Mouse (Mus musculus) hindbrain, embryonic 12.5 days (tissue): Measurements from ENCODE around the gene Tmem203. TPM values are rescaled to one million over a fixed set of nuclear protein-coding genes. Genes with fewer than 3 reads are reported as not detected.

Source experiments
- ATAC-seq: fragments of 200-750 bp; cut with Nextera tagmentation; 2 replicates; pipeline ENCODE4 v1.8.0; 2017; ENCODE audit warnings: moderate TSS enrichment; ENCODE audit not compliant: low FRiP score
- H3K27ac ChIP-seq: fragments of 300-500 bp; sonication (generic); 2 replicates; pipeline ENCODE4 v1.5.1; 2016; ENCODE audit warnings: mild to moderate bottlenecking
- H3K27me3 ChIP-seq: fragments of 300-500 bp; sonication (generic); 2 replicates; pipeline ENCODE4 v1.6.1; 2016; ENCODE audit warnings: mild to moderate bottlenecking
- H3K36me3 ChIP-seq: fragments of 300-500 bp; sonication (generic); 2 replicates; pipeline ENCODE4 v1.6.1; 2016; ENCODE audit warnings: mild to moderate bottlenecking
- H3K4me1 ChIP-seq: fragments of 300-500 bp; sonication (generic); 2 replicates; pipeline ENCODE4 v1.6.1; 2016
- H3K4me2 ChIP-seq: fragments of 300-500 bp; sonication (generic); replicated peaks from 2 replicates; pipeline ENCODE4 v1.6.1; 2016; ENCODE audit warnings: mild to moderate bottlenecking
- H3K4me3 ChIP-seq: fragments of 300-500 bp; sonication (generic); 2 replicates; pipeline ENCODE4 v1.5.1; 2016; ENCODE audit warnings: mild to moderate bottlenecking
- H3K9ac ChIP-seq: fragments of 300-500 bp; sonication (generic); 2 replicates; pipeline ENCODE4 v1.6.1; 2016; ENCODE audit warnings: mild to moderate bottlenecking, moderate library complexity
- H3K9me3 ChIP-seq: fragments of 300-500 bp; sonication (generic); replicated peaks from 2 replicates; pipeline ENCODE4 v1.6.1; 2016; ENCODE audit warnings: mild to moderate bottlenecking
- WGBS: fragments of 180-500 bp; shearing (Covaris S2); methylation state at CpG from one replicate; pipeline ENCODE4 v1.1.7; 2016; 5-methylcytosine and 5-hydroxymethylcytosine counted together
- polyA plus RNA-seq: library from polyadenylated mRNA; unstranded; fragments of >200 nt; fragmentation: Nextera tagmentation; extraction: Ambion mirVana; gene quantifications from 2 replicates; pipeline ENCODE4 v1.2.1, GENCODE M21; 2016

The Tmem203 gene
- polyA plus RNA-seq, 1 experiment from 2014 or later = 18.6 TPM

- no peak within 1 kb of the TSS for H3K4me2 ChIP-seq
- WGBS = 89% methylated on average over 6 of the region's 6 CpGs
Observed at GRCm38 (mm10) chr2:25287927-25288649, 32.8 kb downstream of the Tmem203 start, which contains the start of gene Tmem210. Gene Tmem210, plus strand, starts transcription at chr2:25288145.

GRCm38 (mm10) chr2:25288734-25289345 is 33.6 kb downstream of the Tmem203 start:
- WGBS = 81% methylated on average over 7 of the region's 7 CpGs
- H3K36me3 ChIP-seq = peaks cover 26% of the 10 kb centered on the region
- H3K27me3 ChIP-seq = peaks cover 69% of the 10 kb centered on the region
- H3K9ac ChIP-seq = no peak overlapping the region
- no peak overlapping the region for H3K4me2 ChIP-seq
- H3K27ac ChIP-seq = no peak overlapping the region
- no peak overlapping the region for H3K4me3 ChIP-seq
- no peak for ATAC-seq
- peaks cover 16% of the 10 kb centered on the region for H3K4me1 ChIP-seq
- no peaks in the 10 kb centered on the region for H3K9me3 ChIP-seq

More at GRCm38 (mm10) chr2:25287927-25288649, 32.8 kb downstream of the Tmem203 start, which contains the start of gene Tmem210:
- Histone ChIP-seq H3K27me3 (peaks cover 62% of the 10 kb centered on the region), H3K36me3 (peaks cover 33% of the 10 kb centered on the region), H3K4me1 (peaks cover 16% of the 10 kb centered on the region), H3K4me3 (no peak within 1 kb of the TSS), H3K9me3 (no peaks in the 10 kb centered on the region), H3K27ac (no peak within 1 kb of the TSS), H3K9ac (no peak within 1 kb of the TSS)
- ATAC-seq = no peak

GRCm38 (mm10) chr2:25289651-25290050 is 34.4 kb downstream of the Tmem203 start, which contains the start of gene Lrrc26:
Gene Lrrc26, plus strand, starts transcription at chr2:25289915.
- ATAC-seq = no peak
- Histone ChIP-seq H3K4me1 (peaks cover 16% of the 10 kb centered on the region), H3K36me3 (peaks cover 18% of the 10 kb centered on the region), H3K9me3 (no peaks in the 10 kb centered on the region), H3K4me2 (peak within 1 kb of the TSS; percentile 40), H3K9ac (peak within 1 kb of the TSS; percentile 8; the same call in 1 of the 2 replicates), H3K27ac (no peak within 1 kb of the TSS), H3K4me3 (peak within 1 kb of the TSS; percentile 17), H3K27me3 (peaks cover 78% of the 10 kb centered on the region)
- WGBS = 9% methylated on average over 11 of the region's 11 CpGs

GRCm38 (mm10) chr2:25290101-25290815 is 35.0 kb downstream of the Tmem203 start:
- Histone ChIP-seq H3K4me1 (peaks cover 16% of the 10 kb centered on the region), H3K27ac (no peak overlapping the region), H3K9ac (peak overlapping the region; percentile 8; the same call in 1 of the 2 replicates), H3K4me3 (peak overlapping the region; percentile 17), H3K36me3 (peaks cover 12% of the 10 kb centered on the region), H3K4me2 (peak overlapping the region; percentile 40), H3K9me3 (no peaks in the 10 kb centered on the region), H3K27me3 (peaks cover 84% of the 10 kb centered on the region)
- WGBS = 2% methylated on average over 54 of the region's 54 CpGs
- ATAC-seq = no peak

DNA sequence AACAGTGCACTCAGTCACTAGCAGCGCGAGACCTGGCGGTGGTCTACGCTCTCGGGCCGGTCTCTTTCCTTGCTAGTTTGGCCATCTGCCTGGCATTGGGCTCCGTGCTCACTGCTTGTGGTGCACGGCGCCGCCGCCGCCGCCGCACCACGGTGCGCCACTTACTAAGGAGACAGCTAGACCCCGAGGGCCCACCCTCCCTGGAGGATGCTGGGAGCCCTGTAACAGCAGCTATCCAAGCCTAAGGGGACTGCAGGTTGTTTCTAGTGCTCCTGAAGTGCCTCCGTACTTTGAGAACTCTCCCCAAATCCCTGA is 35.5 kb downstream of the Tmem203 start:
- ATAC-seq = no peak
- H3K9me3 ChIP-seq = no peaks in the 10 kb centered on the region
- WGBS = under 1% methylated on average over 18 of the region's 18 CpGs
- peaks cover 7% of the 10 kb centered on the region for H3K36me3 ChIP-seq
- 0 out of 2 replicates have a peak overlapping the region, but pooled peaks have one; percentile 8 for H3K9ac ChIP-seq
- H3K27ac ChIP-seq = no peak overlapping the region
- peaks cover 16% of the 10 kb centered on the region for H3K4me1 ChIP-seq
- H3K4me3 ChIP-seq = no peak overlapping the region; the same call in 1 of the 2 replicates
- peaks cover 89% of the 10 kb centered on the region for H3K27me3 ChIP-seq
- peak overlapping the region; percentile 40; the same call in 1 of the 2 replicates for H3K4me2 ChIP-seq

DNA sequence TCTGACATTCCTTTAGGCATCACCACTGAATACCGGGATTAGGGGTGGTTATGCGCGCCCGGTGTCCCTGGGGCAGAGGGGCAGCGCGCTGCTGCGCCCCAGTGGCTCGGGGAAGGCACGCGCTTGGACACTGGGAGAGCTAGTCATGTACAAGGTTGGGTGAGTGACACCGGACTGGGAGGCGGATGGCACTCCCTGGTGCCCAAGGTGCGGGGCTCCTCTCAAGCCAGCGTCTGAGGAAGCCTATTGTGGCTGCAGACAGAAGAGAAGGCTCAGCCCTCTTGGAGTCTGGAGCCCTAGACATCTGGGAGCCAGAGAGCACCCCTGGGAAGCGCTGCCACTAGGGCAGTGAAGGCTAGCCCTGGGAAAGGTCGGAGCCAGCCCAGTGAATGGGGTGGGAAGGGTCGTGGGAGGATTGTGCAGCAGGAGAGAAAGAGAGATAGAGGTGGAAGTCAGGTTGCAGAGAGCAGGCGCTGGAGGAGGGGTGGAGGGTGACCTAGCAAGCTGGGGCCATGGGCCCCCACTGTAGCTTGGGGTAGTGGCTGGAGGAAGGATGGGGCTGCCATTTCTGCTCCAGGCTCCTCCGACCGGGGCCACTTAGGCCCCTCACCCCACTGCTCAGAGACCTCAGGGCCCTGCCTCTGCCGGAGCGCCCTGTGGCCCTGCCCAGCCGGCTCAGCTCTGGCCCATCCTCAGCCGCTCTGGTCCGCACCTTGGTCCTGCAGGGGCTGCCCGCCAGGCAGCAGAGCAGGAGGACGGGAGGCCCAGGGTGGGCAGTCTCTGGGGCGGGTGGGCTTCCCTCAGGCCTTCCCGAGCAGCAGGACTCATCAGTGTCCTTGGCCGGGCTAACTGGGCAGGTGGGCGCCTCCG is 36.2 kb downstream of the Tmem203 start:
- 8% methylated on average over 31 of the region's 32 CpGs for WGBS
- ATAC-seq = 0 out of 2 replicates have a peak, but pooled peaks have one; percentile 12
- peak overlapping the region; percentile 31; the same call in 1 of the 2 replicates for H3K4me3 ChIP-seq
- no peak overlapping the region for H3K9ac ChIP-seq
- peaks cover under 1% of the 10 kb centered on the region for H3K36me3 ChIP-seq
- peak overlapping the region; percentile 47 for H3K4me2 ChIP-seq
- no peaks in the 10 kb centered on the region for H3K9me3 ChIP-seq
- H3K27me3 ChIP-seq = peaks cover 94% of the 10 kb centered on the region
- H3K4me1 ChIP-seq = peaks cover 16% of the 10 kb centered on the region
- no peak overlapping the region for H3K27ac ChIP-seq

DNA sequence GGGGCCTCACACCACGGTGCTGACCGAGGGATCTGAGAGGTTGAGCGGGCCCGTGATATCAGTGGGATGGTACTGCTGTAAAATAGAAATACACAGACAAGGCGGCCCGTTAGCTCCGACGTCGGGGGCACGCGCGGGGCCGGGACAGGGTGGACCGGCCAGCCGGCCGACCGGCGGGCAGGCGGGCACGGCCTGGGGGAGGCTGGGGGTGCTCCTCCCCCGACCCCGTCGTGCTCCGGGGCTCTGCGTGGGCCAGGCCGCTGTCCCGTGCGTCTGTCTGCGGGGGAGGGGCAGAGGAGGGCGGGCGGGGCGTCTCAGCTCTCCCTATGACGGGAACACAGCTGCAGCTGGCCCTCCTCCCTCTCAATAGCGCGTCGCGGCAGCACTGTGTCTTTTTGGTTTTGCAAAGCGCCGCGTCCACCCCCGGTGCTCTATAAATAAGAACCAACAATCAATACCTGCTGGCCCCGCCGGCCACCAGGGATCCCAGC is 36.9 kb downstream of the Tmem203 start:
- 8% methylated on average over 35 of the region's 43 CpGs for WGBS
- no peaks in the 10 kb centered on the region for H3K36me3 ChIP-seq
- peak overlapping the region; percentile 54 for H3K9ac ChIP-seq
- H3K9me3 ChIP-seq = no peaks in the 10 kb centered on the region
- peaks cover 16% of the 10 kb centered on the region for H3K4me1 ChIP-seq
- peak overlapping the region; percentile 31 for H3K4me3 ChIP-seq
- H3K27ac ChIP-seq = no peak overlapping the region
- H3K4me2 ChIP-seq = peak overlapping the region; percentile 47
- peaks cover 99% of the 10 kb centered on the region for H3K27me3 ChIP-seq
- ATAC-seq = peak; percentile 49

GRCm38 (mm10) chr2:25292856-25293255 is 37.6 kb downstream of the Tmem203 start:
- Histone ChIP-seq H3K4me2 (no peak overlapping the region), H3K36me3 (no peaks in the 10 kb centered on the region), H3K27me3 (peaks cover 98% of the 10 kb centered on the region), H3K27ac (no peak overlapping the region), H3K4me1 (peaks cover 16% of the 10 kb centered on the region), H3K9ac (no peak overlapping the region), H3K4me3 (no peak overlapping the region), H3K9me3 (no peaks in the 10 kb centered on the region)
- 0% methylated on average over 1 of the region's 1 CpGs for WGBS
- no peak for ATAC-seq

DNA sequence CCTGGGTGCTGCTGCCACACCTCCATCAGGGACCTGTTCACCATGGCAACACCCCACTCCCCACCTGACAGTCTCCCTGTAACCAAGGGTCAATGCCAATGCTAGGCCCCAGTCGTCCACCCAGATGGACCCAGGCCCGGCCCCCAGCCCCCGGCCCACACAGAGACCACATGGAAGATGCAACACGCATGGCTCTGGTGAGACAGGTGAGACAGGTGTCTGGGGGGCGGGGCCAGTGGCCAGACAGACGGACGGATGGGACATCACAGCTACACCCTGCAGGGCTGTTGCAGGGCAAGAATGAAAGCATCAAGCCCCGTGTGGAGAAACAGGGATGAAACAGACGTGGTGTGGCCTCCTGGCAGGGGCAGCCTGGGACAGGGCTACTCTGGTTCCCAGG is 38.5 kb downstream of the Tmem203 start:
- no peaks in the 10 kb centered on the region for H3K9me3 ChIP-seq
- no peak overlapping the region for H3K4me3 ChIP-seq
- H3K27ac ChIP-seq = no peak overlapping the region
- no peak overlapping the region for H3K9ac ChIP-seq
- peaks cover 93% of the 10 kb centered on the region for H3K27me3 ChIP-seq
- H3K36me3 ChIP-seq = no peaks in the 10 kb centered on the region
- ATAC-seq = no peak
- no peak overlapping the region for H3K4me2 ChIP-seq
- H3K4me1 ChIP-seq = peaks cover 16% of the 10 kb centered on the region
- 80% methylated on average over 9 of the region's 9 CpGs for WGBS

GRCm38 (mm10) chr2:25297093-25297492 is 41.9 kb downstream of the Tmem203 start:
- Histone ChIP-seq H3K9ac (no peak overlapping the region), H3K4me1 (peaks cover 6% of the 10 kb centered on the region), H3K4me2 (no peak overlapping the region), H3K27ac (no peak overlapping the region), H3K9me3 (no peaks in the 10 kb centered on the region), H3K36me3 (no peaks in the 10 kb centered on the region), H3K4me3 (no peak overlapping the region), H3K27me3 (peaks cover 62% of the 10 kb centered on the region)
- no peak for ATAC-seq
- WGBS = 81% methylated on average over 8 of the region's 8 CpGs

GRCm38 (mm10) chr2:25298046-25298445 is 42.8 kb downstream of the Tmem203 start:
- WGBS = 87% methylated on average over 10 of the region's 10 CpGs
- no peaks in the 10 kb centered on the region for H3K36me3 ChIP-seq
- H3K9ac ChIP-seq = no peak overlapping the region
- no peaks in the 10 kb centered on the region for H3K9me3 ChIP-seq
- no peak overlapping the region for H3K4me2 ChIP-seq
- H3K27me3 ChIP-seq = peaks cover 56% of the 10 kb centered on the region
- no peak overlapping the region for H3K27ac ChIP-seq
- no peaks in the 10 kb centered on the region for H3K4me1 ChIP-seq
- H3K4me3 ChIP-seq = no peak overlapping the region
- no peak for ATAC-seq
